Mouse (Mus musculus) gastrocnemius, adult 2 months (tissue): ENCODE data around the gene Nup133. TPM values are rescaled to one million over a fixed set of nuclear protein-coding genes. Genes with fewer than 3 reads are reported as not detected.

Source experiments
- DNase-seq: peaks from one replicate; pipeline ENCODE4 v3.0.0; 2022
- H3K27ac ChIP-seq: fragments of 200-600 bp; 2 replicates; pipeline ENCODE4 v1.8.1; 2022; ENCODE audit warnings: mild to moderate bottlenecking
- H3K4me3 ChIP-seq: fragments of 200-600 bp; 2 replicates; pipeline ENCODE4 v1.8.1; 2022; ENCODE audit warnings: mild to moderate bottlenecking, moderate library complexity
- CTCF ChIP-seq: fragments of 200-600 bp; IDR thresholded peaks from 2 replicates; pipeline ENCODE4 v1.8.1; 2022; ENCODE audit warnings: antibody characterized with exemption, mild to moderate bottlenecking, moderate library complexity
- intact Hi-C: fragments of 180-260 bp; cut with DNase I; formaldehyde crosslinking; loops from one replicate; pipeline ENCODE4 v1.15.1; 2025
- total RNA-seq, 2 experiments: library from RNA; stranded (reverse); gene quantifications; 2 replicates each; pipeline ENCODE4 v1.2.3; 2021

Nup133 gene
- total RNA-seq, 2 experiments from 2014 or later, result 11.6 to 17.8 TPM

- peak overlapping the region; percentile 98 for H3K27ac ChIP-seq
- peak overlapping the region; percentile 83 for H3K4me3 ChIP-seq
- intact Hi-C loops, result no loop called here
- TF ChIP-seq CTCF, result no peak
- peak; percentile 60 for DNase-seq
These were observed 55.7 kb downstream of the Nup133 start for GRCm38 (mm10) chr8:123893413-123893812.

- H3K4me3 ChIP-seq, result peak overlapping the region; percentile 83
- peak; percentile 26; the same call in 1 of the 2 replicates for TF ChIP-seq CTCF
These were observed 56.4 kb downstream of the Nup133 start for GRCm38 (mm10) chr8:123892586-123893155.

GRCm38 (mm10) chr8:123891883-123892585, 57.0 kb downstream of the Nup133 start:
- intact Hi-C loops, result no loop called here
- Histone ChIP-seq H3K27ac (peak overlapping the region; percentile 98), H3K4me3 (peak overlapping the region; percentile 83)
- no peak for TF ChIP-seq CTCF
- peak; percentile 70 for DNase-seq

More at GRCm38 (mm10) chr8:123892586-123893155, 56.4 kb downstream of the Nup133 start:
- DNase-seq, result peak; percentile 60
- H3K27ac ChIP-seq, result peak overlapping the region; percentile 98
- intact Hi-C loops, result no loop called here

- Histone ChIP-seq H3K27ac (peak overlapping the region; percentile 98), H3K4me3 (peak overlapping the region; percentile 83)
- no peak for TF ChIP-seq CTCF
- DNase-seq, result peak; percentile 83
- intact Hi-C loops, result no loop called here
These were observed 57.8 kb downstream of the Nup133 start for GRCm38 (mm10) chr8:123891271-123891670.

GRCm38 (mm10) chr8:123889797-123890196, 59.3 kb downstream of the Nup133 start:
- intact Hi-C loops, result no loop called here
- no peak for TF ChIP-seq CTCF
- Histone ChIP-seq H3K4me3 (no peak overlapping the region), H3K27ac (no peak overlapping the region)
- peak; percentile 50 for DNase-seq

- intact Hi-C loops, result no loop called here
- H3K4me3 ChIP-seq, result no peak overlapping the region
- DNase-seq, result no peak
- no peak overlapping the region for H3K27ac ChIP-seq
- no peak for TF ChIP-seq CTCF
These were observed 61.1 kb downstream of the Nup133 start for GRCm38 (mm10) chr8:123887956-123888355.

- TF ChIP-seq CTCF, result no peak
- DNase-seq, result no peak
- intact Hi-C loops, result no loop called here
- Histone ChIP-seq H3K4me3 (no peak overlapping the region), H3K27ac (0 out of 2 replicates have a peak overlapping the region, but pooled peaks have one; percentile 5)
These were observed 61.9 kb downstream of the Nup133 start for GRCm38 (mm10) chr8:123887163-123887562.

- TF ChIP-seq CTCF, result no peak
- peak overlapping the region; percentile 94 for H3K27ac ChIP-seq
- peak overlapping the region; percentile 61 for H3K4me3 ChIP-seq
- intact Hi-C loops, result no loop called here
- DNase-seq, result peak; percentile 74
These were observed 64.1 kb downstream of the Nup133 start for GRCm38 (mm10) chr8:123884721-123885565.

GRCm38 (mm10) chr8:123883094-123883493, 66.0 kb downstream of the Nup133 start:
- Histone ChIP-seq H3K4me3 (peak overlapping the region; percentile 70), H3K27ac (peak overlapping the region; percentile 94)
- peak; percentile 23; the same call in 1 of the 2 replicates for TF ChIP-seq CTCF
- intact Hi-C loops, result no loop called here
- peak; percentile 93 for DNase-seq

GRCm38 (mm10) chr8:123882412-123882811, 66.7 kb downstream of the Nup133 start:
- TF ChIP-seq CTCF, result no peak
- DNase-seq, result peak; percentile 55
- intact Hi-C loops, result no loop called here
- Histone ChIP-seq H3K4me3 (peak overlapping the region; percentile 70), H3K27ac (peak overlapping the region; percentile 94)

- Histone ChIP-seq H3K4me3 (peak overlapping the region; percentile 70), H3K27ac (peak overlapping the region; percentile 94)
- peak; percentile 51 for TF ChIP-seq CTCF
- DNase-seq, result no peak
- intact Hi-C loops, result no loop called here
These were observed 68.2 kb downstream of the Nup133 start for GRCm38 (mm10) chr8:123880821-123881350.

- Histone ChIP-seq H3K27ac (peak overlapping the region; percentile 94), H3K4me3 (peak overlapping the region; percentile 70)
- intact Hi-C loops, result no loop called here
- no peak for DNase-seq
- no peak for TF ChIP-seq CTCF
These were observed 68.8 kb downstream of the Nup133 start for GRCm38 (mm10) chr8:123880271-123880670.
